Mouse (Mus musculus) MEL (cell line): ENCODE measurements around the gene Xkr8. TPM values are rescaled to one million over a fixed set of nuclear protein-coding genes. Genes with fewer than 3 reads are reported as not detected.
A peak's percentile ranks its signal among the peaks of the same experiment; 100 is the strongest.

Experiments used
- DNase-seq: peaks from one replicate; pipeline ENCODE4 v3.0.0; 2011; ENCODE audit warnings: low read depth, low spot score
- H3K27ac ChIP-seq: 2 replicates; pipeline ENCODE4 v1.5.1; 2012; ENCODE audit warnings: low read depth, mild to moderate bottlenecking, control low read depth, low read length, moderate library complexity; ENCODE audit not compliant: control insufficient read depth
- H3K27me3 ChIP-seq, 2 experiments: fragments of 150-350 bp in 1 of 2; sonication (generic) in 1 of 2; 2 replicates each; pipeline ENCODE4 v1.6.1; 2012; ENCODE audit warnings: low read length in 2 of 2, mild to moderate bottlenecking in 2 of 2, improper control_type of control experiment in 1 of 2, moderate library complexity in 1 of 2; ENCODE audit not compliant: insufficient read depth in 2 of 2, control insufficient read depth in 1 of 2
- H3K36me3 ChIP-seq, 2 experiments: 2 replicates each; pipeline ENCODE4 v1.6.1; 2012 to 2014; ENCODE audit warnings: low read length in 2 of 2, improper control_type of control experiment in 1 of 2, inconsistent platforms in 1 of 2, mild to moderate bottlenecking in 1 of 2; ENCODE audit not compliant: insufficient read depth in 2 of 2, control insufficient read depth in 1 of 2
- H3K4me1 ChIP-seq, 2 experiments: fragments of 150-350 bp in 1 of 2; sonication (generic) in 1 of 2; 2 replicates each; pipeline ENCODE4 v1.6.1; 2012; ENCODE audit warnings: low read length in 2 of 2, improper control_type of control experiment in 1 of 2, mild to moderate bottlenecking in 1 of 2; ENCODE audit not compliant: insufficient read depth in 2 of 2, control insufficient read depth in 1 of 2
- H3K4me3 ChIP-seq, 2 experiments: fragments of 150-350 bp in 1 of 2; sonication (generic) in 1 of 2; 2 replicates each; pipeline ENCODE4 v1.5.1; 2012; ENCODE audit warnings: low read depth in 2 of 2, low read length in 2 of 2, mild to moderate bottlenecking in 2 of 2, moderate library complexity in 2 of 2, control low read depth in 1 of 2, improper control_type of control experiment in 1 of 2; ENCODE audit not compliant: control insufficient read depth in 1 of 2, insufficient read depth in 1 of 2
- H3K79me2 ChIP-seq: 2 replicates; pipeline ENCODE4 v1.6.1; 2012; ENCODE audit warnings: mild to moderate bottlenecking, low read length, moderate library complexity; ENCODE audit not compliant: control insufficient read depth, poor library complexity, insufficient read depth
- H3K9ac ChIP-seq: 2 replicates; pipeline ENCODE4 v1.6.1; 2012; ENCODE audit warnings: low read depth, mild to moderate bottlenecking, control low read depth, low read length, moderate library complexity; ENCODE audit not compliant: control insufficient read depth, poor library complexity, severe bottlenecking
- H3K9me3 ChIP-seq: fragments of 150-350 bp; sonication (generic); replicated peaks from 2 replicates; pipeline ENCODE4 v1.6.1; 2012; ENCODE audit warnings: mild to moderate bottlenecking, low read length, improper control_type of control experiment, moderate library complexity; ENCODE audit not compliant: insufficient read depth
- BHLHE40 ChIP-seq: IDR thresholded peaks from 2 replicates; pipeline ENCODE4 v1.6.1; 2012; ENCODE audit warnings: low read depth, mild to moderate bottlenecking, inconsistent platforms, low read length, improper control_type of control experiment, borderline replicate concordance
- CTCF ChIP-seq, 3 experiments: IDR thresholded peaks in 2 of 3; conservative IDR thresholded peaks in 1 of 3; 2 replicates each; pipeline ENCODE4 v1.5.1; 2011 to 2012; ENCODE audit warnings: low read length in 3 of 3, low read depth in 2 of 3, mild to moderate bottlenecking in 2 of 3, improper control_type of control experiment in 1 of 3, inconsistent platforms in 1 of 3, mixed read lengths in 1 of 3, moderate library complexity in 1 of 3; ENCODE audit not compliant: control insufficient read depth in 1 of 3, insufficient read depth in 1 of 3, poor library complexity in 1 of 3, severe bottlenecking in 1 of 3
- EP300 ChIP-seq, 2 experiments: IDR thresholded peaks; 2 replicates each; pipeline ENCODE4 v1.6.1; 2011; ENCODE audit warnings: improper control_type of control experiment in 2 of 2, low read length in 2 of 2, low read depth in 1 of 2, mild to moderate bottlenecking in 1 of 2
- GABPA ChIP-seq: IDR thresholded peaks from 2 replicates; pipeline ENCODE4 v1.6.1; 2012; ENCODE audit warnings: low read depth, mild to moderate bottlenecking, inconsistent platforms, low read length, improper control_type of control experiment, moderate library complexity
- HCFC1 ChIP-seq: IDR thresholded peaks from 2 replicates; pipeline ENCODE4 v1.6.1; 2012; ENCODE audit warnings: low read depth, mild to moderate bottlenecking, inconsistent platforms, low read length, improper control_type of control experiment, moderate library complexity
- JUND ChIP-seq: IDR thresholded peaks from 2 replicates; pipeline ENCODE4 v1.6.1; 2011; ENCODE audit warnings: low read depth, mild to moderate bottlenecking, improper control_type of control experiment, low read length
- MAZ ChIP-seq: IDR thresholded peaks from 2 replicates; pipeline ENCODE4 v1.6.1; 2012; ENCODE audit warnings: low read depth, mild to moderate bottlenecking, inconsistent platforms, low read length, improper control_type of control experiment
- MXI1 ChIP-seq: IDR thresholded peaks from 2 replicates; pipeline ENCODE4 v1.6.1; 2011; ENCODE audit warnings: mild to moderate bottlenecking, low read depth, low read length, improper control_type of control experiment
- MYC ChIP-seq: IDR thresholded peaks from 2 replicates; pipeline ENCODE4 v1.6.1; 2011; ENCODE audit warnings: low read depth, mild to moderate bottlenecking, low read length, improper control_type of control experiment, moderate library complexity
- POLR2A ChIP-seq, 2 experiments: IDR thresholded peaks; 2 replicates each; pipeline ENCODE4 v1.6.1; 2011 to 2012; ENCODE audit warnings: low read length in 2 of 2, mild to moderate bottlenecking in 2 of 2, control low read depth in 1 of 2, improper control_type of control experiment in 1 of 2, low read depth in 1 of 2, moderate library complexity in 1 of 2; ENCODE audit not compliant: control insufficient read depth in 1 of 2, insufficient read depth in 1 of 2, poor library complexity in 1 of 2
- POLR2AphosphoS2 ChIP-seq: IDR thresholded peaks from 2 replicates; pipeline ENCODE4 v1.6.1; 2011; ENCODE audit warnings: low read length, improper control_type of control experiment
- POLR2AphosphoS5 ChIP-seq: IDR thresholded peaks from 2 replicates; pipeline ENCODE4 v1.6.1; 2012; ENCODE audit warnings: low read depth, borderline replicate concordance, mild to moderate bottlenecking, inconsistent platforms, low read length, moderate library complexity, mixed read lengths
- RAD21 ChIP-seq: IDR thresholded peaks from 2 replicates; pipeline ENCODE4 v1.6.1; 2011; ENCODE audit warnings: mild to moderate bottlenecking, low read depth, low read length, improper control_type of control experiment
- SIN3A ChIP-seq: IDR thresholded peaks from 2 replicates; pipeline ENCODE4 v1.6.1; 2012; ENCODE audit warnings: low read length, improper control_type of control experiment, inconsistent platforms
- SMC3 ChIP-seq: IDR thresholded peaks from 2 replicates; pipeline ENCODE4 v1.6.1; 2011; ENCODE audit warnings: low read depth, low read length, improper control_type of control experiment
- TAL1 ChIP-seq: IDR thresholded peaks from 2 replicates; pipeline ENCODE4 v1.6.1; 2012; ENCODE audit warnings: mild to moderate bottlenecking, inconsistent platforms, low read length, moderate library complexity, mixed read lengths
- TBP ChIP-seq: IDR thresholded peaks from 2 replicates; pipeline ENCODE4 v1.8.0; 2011; ENCODE audit warnings: low read depth, low read length, improper control_type of control experiment
- TCF12 ChIP-seq: IDR thresholded peaks from 2 replicates; pipeline ENCODE4 v1.6.1; 2014; ENCODE audit warnings: low read depth, mild to moderate bottlenecking, inconsistent platforms, low read length, improper control_type of control experiment, moderate library complexity
- UBTF ChIP-seq: IDR thresholded peaks from 2 replicates; pipeline ENCODE4 v1.6.1; 2012; ENCODE audit warnings: low read depth, mild to moderate bottlenecking, inconsistent platforms, low read length, improper control_type of control experiment, moderate library complexity, borderline replicate concordance; ENCODE audit not compliant: insufficient read depth
- USF1 ChIP-seq: IDR thresholded peaks from 2 replicates; pipeline ENCODE4 v1.6.1; 2014; ENCODE audit warnings: low read depth, mild to moderate bottlenecking, inconsistent platforms, low read length, improper control_type of control experiment, moderate library complexity
- ZC3H11A ChIP-seq: IDR thresholded peaks from 2 replicates; pipeline ENCODE4 v1.6.1; 2012; ENCODE audit warnings: low read depth, mild to moderate bottlenecking, inconsistent platforms, low read length, improper control_type of control experiment
- ZNF384 ChIP-seq: IDR thresholded peaks from 2 replicates; pipeline ENCODE4 v1.6.1; 2012; ENCODE audit warnings: low read depth, mild to moderate bottlenecking, inconsistent platforms, low read length, improper control_type of control experiment
- polyA plus RNA-seq, 2 experiments: library from polyadenylated mRNA; stranded (reverse) in 1 of 2; unstranded in 1 of 2; fragments of >175 nt in 1 of 2; fragments of >200 nt in 1 of 2; gene quantifications; 2 replicates each; pipeline versions ENCODE4 v1.2.1 to v1.2.4; 2012; ENCODE audit warnings: low replicate concordance in 2 of 2, low read depth in 1 of 2; ENCODE audit not compliant: insufficient read length in 2 of 2, insufficient read depth in 1 of 2, missing spikeins in 1 of 2
- total RNA-seq: library from RNA; depleted of rRNA; stranded (reverse); fragments of 300-350 nt; gene quantifications from 2 replicates; pipeline ENCODE4 v1.2.3, GENCODE M21; 2012

Xkr8 gene
- total and polyA plus RNA-seq, 3 experiments: 2.8 to 3.9 TPM; not detected in 1

GRCm38 (mm10) chr4:132756974-132757373 is 24.6 kb upstream of the Xkr8 start, which contains the start of gene Smpdl3b:
TSS of gene Smpdl3b (minus strand) at chr4:132757252.
- peak within 1 kb of the TSS; percentile 73 to 78 for H3K4me3 ChIP-seq
- H3K79me2 ChIP-seq: no peaks in the 10 kb centered on the region
- peaks cover 0 to 7% of the 10 kb centered on the region in 2 experiments; a peak in 3 of 4 replicates for H3K4me1 ChIP-seq
- peak within 1 kb of the TSS; percentile 63 for H3K9ac ChIP-seq
- no peaks in the 10 kb centered on the region for H3K9me3 ChIP-seq
- peaks cover 17% of the 10 kb centered on the region in 2 experiments for H3K27me3 ChIP-seq
- no peak within 1 kb of the TSS for H3K27ac ChIP-seq
- H3K36me3 ChIP-seq: no peaks in the 10 kb centered on the region; a peak in 1 of 4 replicates
- TF ChIP-seq MYC (no peak), GABPA (no peak), SMC3 (0 out of 2 replicates have a peak, but pooled peaks have one; percentile 12), CTCF (IDR thresholded peaks at IDR 0.05 in 2 of 3, conservative IDR thresholded peaks at IDR 0.05 in 1 of 3; ENCODE audit: control insufficient read depth in 1 of 3, insufficient read depth in 1 of 3, low read depth in 2 of 3, low read length in 3 of 3, poor library complexity in 1 of 3, severe bottlenecking in 1 of 3) (peak; percentile 17 to 20 (median 19); a peak in 3 of 6 replicates)
- peak; percentile 58 for DNase-seq

- peaks cover 0 to under 1% of the 10 kb centered on the region in 2 experiments; a peak in 2 of 4 replicates for H3K36me3 ChIP-seq
- H3K4me1 ChIP-seq: peaks cover 0 to 4% of the 10 kb centered on the region in 2 experiments; a peak in 3 of 4 replicates
- DNase-seq: no peak
- H3K4me3 ChIP-seq: no peak overlapping the region
- H3K27me3 ChIP-seq: peaks cover 15 to 16% of the 10 kb centered on the region in 2 experiments
- H3K9ac ChIP-seq: no peak overlapping the region
- TF ChIP-seq EP300 (IDR thresholded peaks at IDR 0.05; ENCODE audit: low read depth in 1 of 2, low read length in 2 of 2) (no peak), POLR2AphosphoS5 (no peak), MXI1 (no peak), POLR2AphosphoS2 (no peak)
- no peak overlapping the region for H3K27ac ChIP-seq
- H3K79me2 ChIP-seq: no peaks in the 10 kb centered on the region
- H3K9me3 ChIP-seq: no peaks in the 10 kb centered on the region
Measured at GRCm38 (mm10) chr4:132752992-132753391, 20.6 kb upstream of the Xkr8 start.

- Histone ChIP-seq H3K27ac (no peak overlapping the region), H3K4me1 (peaks cover 0 to 15% of the 10 kb centered on the region in 2 experiments; a peak in 3 of 4 replicates), H3K36me3 (peaks cover 0 to 12% of the 10 kb centered on the region in 2 experiments; a peak in 2 of 4 replicates), H3K27me3 (no peaks in the 10 kb centered on the region), H3K79me2 (no peaks in the 10 kb centered on the region), H3K9ac (no peak overlapping the region)
- no peak for DNase-seq
- no peak for TF ChIP-seq ZNF384
- no peak for TF ChIP-seq MAZ
- TF ChIP-seq POLR2A (IDR thresholded peaks at IDR 0.05; ENCODE audit: control insufficient read depth in 1 of 2, insufficient read depth in 1 of 2, low read depth in 1 of 2, low read length in 2 of 2, poor library complexity in 1 of 2): no peak
- TF ChIP-seq ZC3H11A: no peak
- no peak for TF ChIP-seq MXI1
- TF ChIP-seq JUND: no peak
- TF ChIP-seq RAD21: no peak
- no peak for TF ChIP-seq HCFC1
- no peak for TF ChIP-seq BHLHE40
- TF ChIP-seq UBTF: no peak
- TF ChIP-seq TAL1: no peak
- TF ChIP-seq USF1: no peak
- no peak for TF ChIP-seq TCF12
- TF ChIP-seq TBP: no peak
- no peak for TF ChIP-seq SIN3A
- TF ChIP-seq, all 39 proteins: peak for 0
- Histone ChIP-seq H3K9me3 (no peaks in the 10 kb centered on the region), H3K4me3 (no peak overlapping the region)
Measured at GRCm38 (mm10) chr4:132749258-132749982, 17.1 kb upstream of the Xkr8 start.
